Mouse (Mus musculus) kidney, adult 9 months (tissue): Measurements from ENCODE around the gene Gpr137.
A peak's percentile ranks its signal among the peaks of the same experiment; 100 is the strongest.
"Not testable (repeated sequence)": the region's sequence is repeated elsewhere in the genome, so short reads cannot be mapped to it uniquely, and the experiment has no call there.

Source experiments
- DNase-seq: peaks from one replicate; pipeline ENCODE4 v3.0.0; 2022

Gpr137 gene

GRCm38 (mm10) chr19:6899641-6900040 lies 42.6 kb downstream of the Gpr137 start:
- DNase-seq, result peak; percentile 86

GRCm38 (mm10) chr19:6895608-6896305 lies 46.5 kb downstream of the Gpr137 start:
- not testable (repeated sequence) for DNase-seq

- DNase-seq, result no peak
Measured at GRCm38 (mm10) chr19:6893731-6894451, 48.4 kb downstream of the Gpr137 start.

- peak; percentile 70 for DNase-seq
Measured at GRCm38 (mm10) chr19:6892512-6892911, 49.8 kb downstream of the Gpr137 start.
